Mouse (Mus musculus): ENCODE measurements around the gene Vangl2. TPM values are rescaled to one million over a fixed set of nuclear protein-coding genes. Genes with fewer than 3 reads are reported as not detected.

Gene Vangl2
- polyA plus RNA-seq, 1 experiment from 2014 or later, result 52.9 TPM

DNA sequence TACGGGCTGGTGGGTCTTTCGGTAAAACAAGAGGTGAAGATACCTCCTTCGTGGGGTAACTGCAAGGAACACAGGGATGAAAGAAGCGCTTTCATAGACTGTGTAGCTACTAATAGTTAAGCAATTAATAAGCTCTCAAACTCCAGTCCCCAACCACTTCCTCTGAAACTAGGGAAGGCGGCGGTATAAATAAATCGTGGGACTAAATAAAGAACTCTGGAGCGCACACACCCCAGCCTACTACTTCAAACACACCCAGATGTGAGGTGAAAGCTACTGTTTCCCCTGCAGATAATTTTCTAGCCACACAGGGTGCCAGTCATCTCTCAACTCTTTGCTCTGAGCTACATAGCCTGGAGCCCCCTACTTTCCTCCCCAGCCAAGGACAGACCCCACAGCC lies 12.2 kb downstream of the Vangl2 start:
- Histone ChIP-seq H3K27ac (ENCODE audit: low read depth, low read length) (peak overlapping the region; percentile 86), H3K9me3 (ENCODE audit: control insufficient read depth, low read length) (no peaks in the 10 kb centered on the region), H3K4me3 (ENCODE audit: low read depth, low read length) (peak overlapping the region; percentile 6; the same call in 1 of the 2 replicates), H3K36me3 (ENCODE audit: control insufficient read depth, insufficient read depth, low read length) (peaks cover 14% of the 10 kb centered on the region), H3K27me3 (ENCODE audit: control insufficient read depth, insufficient read depth, low read length) (no peaks in the 10 kb centered on the region), H3K4me2 (peak overlapping the region; percentile 41), H3K9ac (ENCODE audit: low read length) (peak overlapping the region; percentile 2), H3K4me1 (ENCODE audit: control insufficient read depth, insufficient read depth, low read length) (peaks cover 76% of the 10 kb centered on the region)
- ATAC-seq (ENCODE audit: low FRiP score) (no peak), DNase-seq (ENCODE audit: low spot score, missing footprints) (no peak)
- 55% methylated on average over 8 of the region's 8 CpGs for WGBS

DNA sequence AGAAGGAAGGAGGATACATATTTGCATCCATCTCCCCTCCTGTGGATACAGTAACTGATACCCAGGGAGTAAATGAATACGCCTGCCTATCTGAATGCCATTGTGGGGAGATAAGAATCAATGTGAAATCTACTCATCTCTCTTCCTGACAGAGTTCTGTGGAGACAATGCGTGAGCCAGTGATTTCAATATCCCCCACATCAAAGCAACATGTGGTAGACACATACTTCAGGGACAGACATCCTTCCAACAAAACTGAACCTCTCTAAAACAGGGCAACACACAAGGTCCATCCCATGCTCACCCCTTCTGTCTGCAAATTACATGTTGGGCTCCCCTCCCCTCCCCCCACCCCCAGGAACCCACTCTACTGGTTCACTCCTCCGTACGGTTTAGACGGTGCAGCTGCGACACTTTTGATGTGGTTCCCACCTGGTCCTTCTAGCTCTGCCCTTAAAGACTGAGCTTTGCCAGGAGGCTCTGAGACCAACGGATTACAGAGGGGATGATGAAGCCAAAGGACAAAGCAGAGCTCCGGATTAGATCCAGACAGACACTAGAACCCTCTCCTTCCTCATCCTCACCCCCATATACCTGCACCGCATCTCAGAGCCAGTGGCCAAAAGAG lies 12.8 kb downstream of the Vangl2 start:
- 32% methylated on average over 9 of the region's 9 CpGs for WGBS
- H3K36me3 ChIP-seq (ENCODE audit: control insufficient read depth, insufficient read depth, low read length), result peaks cover 20% of the 10 kb centered on the region
- ATAC-seq (ENCODE audit: low FRiP score), result no peak
- H3K4me1 ChIP-seq (ENCODE audit: control insufficient read depth, insufficient read depth, low read length), result peaks cover 75% of the 10 kb centered on the region
- H3K27ac ChIP-seq (ENCODE audit: low read depth, low read length), result peak overlapping the region; percentile 86
- peak overlapping the region; percentile 2 for H3K9ac ChIP-seq (ENCODE audit: low read length)
- H3K27me3 ChIP-seq (ENCODE audit: control insufficient read depth, insufficient read depth, low read length), result no peaks in the 10 kb centered on the region
- no peak for DNase-seq (ENCODE audit: low spot score, missing footprints)
- peak overlapping the region; percentile 41 for H3K4me2 ChIP-seq
- peak overlapping the region; percentile 1; the same call in 1 of the 2 replicates for H3K4me3 ChIP-seq (ENCODE audit: low read depth, low read length)
- no peaks in the 10 kb centered on the region for H3K9me3 ChIP-seq (ENCODE audit: control insufficient read depth, low read length)

DNA sequence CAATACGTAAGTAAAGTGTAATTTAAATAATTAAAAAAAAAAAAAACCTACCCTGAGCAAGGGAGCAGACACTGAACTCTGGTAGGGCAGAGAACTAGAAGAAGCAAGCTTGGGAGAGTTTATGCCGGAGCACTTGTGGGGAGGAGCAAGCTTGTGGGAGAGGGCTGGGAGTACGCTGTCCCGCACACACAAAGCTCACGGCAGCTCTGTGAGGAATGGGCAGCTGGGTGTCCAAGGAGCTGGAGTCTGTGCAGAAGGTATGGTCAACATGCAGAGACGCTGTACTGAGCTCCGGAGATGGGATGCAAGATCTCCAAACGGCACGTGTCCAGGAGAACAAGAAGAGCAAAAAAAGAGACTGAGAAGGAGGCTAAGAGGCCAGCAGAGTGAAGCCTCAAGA lies 13.5 kb downstream of the Vangl2 start:
- peak overlapping the region; percentile 2 for H3K9ac ChIP-seq (ENCODE audit: low read length)

DNA sequence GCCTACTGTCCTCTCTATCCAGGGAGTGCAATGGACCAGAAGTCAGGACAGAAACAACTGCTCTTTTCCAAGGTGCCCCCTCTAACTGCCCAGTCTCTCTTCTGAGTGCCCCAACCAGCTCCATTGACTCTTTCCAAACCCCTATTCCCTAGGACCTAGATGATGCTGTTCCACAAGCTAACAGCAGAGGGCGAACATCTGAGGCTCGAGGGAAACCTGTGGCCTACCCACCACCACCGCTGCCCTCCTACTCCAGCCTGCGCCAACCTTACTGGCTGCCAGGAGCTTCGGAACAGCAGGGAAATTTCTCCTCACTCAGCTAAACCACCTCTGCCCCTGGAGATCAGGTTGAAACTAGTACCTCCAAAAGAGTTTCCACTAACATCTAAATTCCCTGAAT lies 16.2 kb downstream of the Vangl2 start:
- no peaks in the 10 kb centered on the region for H3K9me3 ChIP-seq (ENCODE audit: control insufficient read depth, low read length)
- peaks cover 47% of the 10 kb centered on the region for H3K36me3 ChIP-seq (ENCODE audit: control insufficient read depth, insufficient read depth, low read length)
- H3K4me2 ChIP-seq, result no peak overlapping the region
- H3K4me1 ChIP-seq (ENCODE audit: control insufficient read depth, insufficient read depth, low read length), result peaks cover 42% of the 10 kb centered on the region
- no peaks in the 10 kb centered on the region for H3K27me3 ChIP-seq (ENCODE audit: control insufficient read depth, insufficient read depth, low read length)
- H3K4me3 ChIP-seq (ENCODE audit: low read depth, low read length), result no peak overlapping the region
- no peak for ATAC-seq (ENCODE audit: low FRiP score)
- WGBS, result 29% methylated on average over 5 of the region's 5 CpGs
- H3K9ac ChIP-seq (ENCODE audit: low read length), result no peak overlapping the region
- H3K27ac ChIP-seq (ENCODE audit: low read depth, low read length), result peak overlapping the region; percentile 41
- peak; percentile 98 for DNase-seq (ENCODE audit: low spot score, missing footprints)

More for the DNA sequence above, 13.5 kb downstream of the Vangl2 start:
- Histone ChIP-seq H3K4me1 (ENCODE audit: control insufficient read depth, insufficient read depth, low read length) (peaks cover 68% of the 10 kb centered on the region), H3K4me3 (ENCODE audit: low read depth, low read length) (peak overlapping the region; percentile 5), H3K27me3 (ENCODE audit: control insufficient read depth, insufficient read depth, low read length) (no peaks in the 10 kb centered on the region), H3K27ac (ENCODE audit: low read depth, low read length) (peak overlapping the region; percentile 86), H3K4me2 (peak overlapping the region; percentile 41), H3K36me3 (ENCODE audit: control insufficient read depth, insufficient read depth, low read length) (peaks cover 24% of the 10 kb centered on the region), H3K9me3 (ENCODE audit: control insufficient read depth, low read length) (no peaks in the 10 kb centered on the region)
- peak; percentile 83 for DNase-seq (ENCODE audit: low spot score, missing footprints)
- 40% methylated on average over 9 of the region's 9 CpGs for WGBS
- no peak for ATAC-seq (ENCODE audit: low FRiP score)

DNA sequence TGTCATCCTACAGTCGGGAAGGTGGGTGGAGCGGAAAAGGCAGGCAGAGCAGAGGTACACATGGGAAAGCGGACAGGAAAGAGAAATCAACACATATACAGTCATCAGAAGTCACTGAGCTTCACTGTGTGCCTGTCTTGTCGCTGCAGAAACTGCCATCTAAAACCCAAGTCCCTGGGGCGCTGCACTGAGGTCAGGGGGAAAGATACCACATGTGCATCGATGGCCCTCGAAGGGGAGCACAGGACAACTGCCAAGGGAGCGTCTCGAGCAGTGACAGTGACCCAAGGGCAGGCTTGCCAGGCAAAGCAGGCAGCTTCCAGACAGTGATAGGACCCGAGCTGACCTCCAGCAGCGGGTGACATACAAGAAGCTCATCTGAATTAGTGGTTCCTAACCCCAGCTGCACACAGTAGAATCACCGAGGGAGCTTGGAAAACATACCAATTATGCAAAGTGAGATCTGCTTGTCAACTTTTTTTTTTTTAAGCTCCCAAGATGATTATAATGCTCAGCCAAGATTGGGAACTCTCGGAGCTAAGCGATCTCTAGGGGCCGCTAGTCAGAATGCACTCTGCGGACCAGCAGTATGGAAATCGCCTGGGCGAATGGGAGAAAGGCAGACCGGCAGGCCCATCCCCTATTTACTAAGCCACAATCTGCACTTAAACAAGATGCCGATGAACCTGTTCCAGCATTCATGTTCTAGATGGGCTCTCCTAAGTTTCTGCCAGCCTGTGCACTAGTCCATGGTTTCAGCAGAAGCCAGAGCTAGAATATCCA lies 18.0 kb downstream of the Vangl2 start:
- no peaks in the 10 kb centered on the region for H3K27me3 ChIP-seq (ENCODE audit: control insufficient read depth, insufficient read depth, low read length)
- peaks cover 30% of the 10 kb centered on the region for H3K4me1 ChIP-seq (ENCODE audit: control insufficient read depth, insufficient read depth, low read length)
- ATAC-seq (ENCODE audit: low FRiP score) (no peak), DNase-seq (ENCODE audit: low spot score, missing footprints) (peak; percentile 83)
- H3K36me3 ChIP-seq (ENCODE audit: control insufficient read depth, insufficient read depth, low read length), result peaks cover 63% of the 10 kb centered on the region
- H3K27ac ChIP-seq (ENCODE audit: low read depth, low read length), result no peak overlapping the region
- no peak overlapping the region for H3K4me2 ChIP-seq
- no peaks in the 10 kb centered on the region for H3K9me3 ChIP-seq (ENCODE audit: control insufficient read depth, low read length)
- WGBS, result 87% methylated on average over 20 of the region's 20 CpGs
- H3K4me3 ChIP-seq (ENCODE audit: low read depth, low read length), result no peak overlapping the region
- no peak overlapping the region for H3K9ac ChIP-seq (ENCODE audit: low read length)

DNA sequence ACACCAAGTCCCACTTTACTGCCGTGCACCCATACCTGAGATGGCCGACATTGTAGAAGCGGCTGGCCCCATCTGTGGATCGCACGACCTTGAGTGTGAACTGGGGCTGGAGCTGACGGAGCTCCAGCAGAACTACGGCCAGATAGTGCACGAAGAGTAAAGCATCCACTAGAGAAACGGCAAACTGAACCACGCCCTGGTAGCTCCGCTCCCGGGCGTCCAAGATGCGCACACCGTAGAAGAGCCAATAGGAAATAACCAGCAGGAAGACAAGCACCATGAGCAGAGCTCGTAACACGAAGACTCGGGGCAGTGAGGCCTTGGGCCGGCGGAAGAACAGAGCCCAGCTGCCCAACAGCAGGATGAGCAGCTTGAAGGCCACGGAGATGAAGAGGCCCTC lies 18.8 kb downstream of the Vangl2 start:
- no peak overlapping the region for H3K4me2 ChIP-seq
- peaks cover 21% of the 10 kb centered on the region for H3K4me1 ChIP-seq (ENCODE audit: control insufficient read depth, insufficient read depth, low read length)
- H3K36me3 ChIP-seq (ENCODE audit: control insufficient read depth, insufficient read depth, low read length), result peaks cover 71% of the 10 kb centered on the region
- no peak for ATAC-seq (ENCODE audit: low FRiP score)
- DNase-seq (ENCODE audit: low spot score, missing footprints), result peak; percentile 69
- H3K27me3 ChIP-seq (ENCODE audit: control insufficient read depth, insufficient read depth, low read length), result no peaks in the 10 kb centered on the region
- H3K27ac ChIP-seq (ENCODE audit: low read depth, low read length), result no peak overlapping the region
- no peak overlapping the region for H3K4me3 ChIP-seq (ENCODE audit: low read depth, low read length)
- no peak overlapping the region for H3K9ac ChIP-seq (ENCODE audit: low read length)
- WGBS, result 95% methylated on average over 21 of the region's 21 CpGs
- H3K9me3 ChIP-seq (ENCODE audit: control insufficient read depth, low read length), result no peaks in the 10 kb centered on the region

DNA sequence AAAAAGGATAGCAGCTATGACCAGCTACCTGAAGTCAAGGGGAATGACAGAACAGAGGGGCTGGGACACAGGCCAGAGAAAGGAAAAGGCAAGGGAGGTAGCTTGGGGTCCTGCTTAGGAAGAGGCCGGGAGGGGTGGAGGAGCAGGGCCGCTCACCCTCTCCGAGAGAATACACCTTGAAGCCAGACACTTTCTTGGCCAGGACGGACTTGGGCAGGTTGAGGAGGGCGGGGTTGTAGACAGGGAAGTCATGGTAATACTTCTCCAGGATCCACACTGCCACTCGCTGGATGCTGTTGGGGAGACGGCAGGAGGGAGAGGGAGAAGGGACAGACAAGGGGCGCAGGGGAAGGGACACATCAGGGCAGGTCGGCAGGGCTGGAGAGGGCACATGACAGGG lies 19.9 kb downstream of the Vangl2 start:
- ATAC-seq (ENCODE audit: low FRiP score) (no peak), DNase-seq (ENCODE audit: low spot score, missing footprints) (no peak)
- peaks cover 79% of the 10 kb centered on the region for H3K36me3 ChIP-seq (ENCODE audit: control insufficient read depth, insufficient read depth, low read length)
- H3K9ac ChIP-seq (ENCODE audit: low read length), result no peak overlapping the region
- no peak overlapping the region for H3K4me2 ChIP-seq
- H3K27ac ChIP-seq (ENCODE audit: low read depth, low read length), result no peak overlapping the region
- no peak overlapping the region for H3K4me3 ChIP-seq (ENCODE audit: low read depth, low read length)
- no peaks in the 10 kb centered on the region for H3K27me3 ChIP-seq (ENCODE audit: control insufficient read depth, insufficient read depth, low read length)
- WGBS, result 88% methylated on average over 9 of the region's 9 CpGs
- peaks cover 11% of the 10 kb centered on the region; the same call in 1 of the 2 replicates for H3K4me1 ChIP-seq (ENCODE audit: control insufficient read depth, insufficient read depth, low read length)
- no peaks in the 10 kb centered on the region for H3K9me3 ChIP-seq (ENCODE audit: control insufficient read depth, low read length)

DNA sequence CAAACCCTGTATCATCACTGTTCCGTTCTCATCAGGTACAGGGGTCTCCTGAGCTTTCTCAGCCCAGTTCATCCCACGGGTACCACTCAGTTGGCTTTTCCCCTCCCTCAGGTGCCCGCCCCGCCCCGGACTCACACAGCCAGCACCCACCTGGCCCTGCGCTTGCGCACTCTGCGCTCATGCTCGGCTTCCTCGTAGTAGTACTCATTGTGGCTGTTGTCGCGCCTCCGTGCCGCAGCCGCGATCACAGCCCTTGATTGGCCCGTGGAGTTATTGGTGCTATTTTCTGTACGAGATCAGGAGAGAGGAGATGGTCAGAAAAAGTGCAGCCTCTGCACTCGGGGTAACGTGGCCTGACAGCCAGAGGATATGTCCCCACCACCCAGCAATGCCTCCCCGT lies 20.5 kb downstream of the Vangl2 start:
- H3K9ac ChIP-seq (ENCODE audit: low read length), result no peak overlapping the region
- H3K27ac ChIP-seq (ENCODE audit: low read depth, low read length), result no peak overlapping the region
- H3K36me3 ChIP-seq (ENCODE audit: control insufficient read depth, insufficient read depth, low read length), result peaks cover 82% of the 10 kb centered on the region
- ATAC-seq (ENCODE audit: low FRiP score), result no peak
- WGBS, result 97% methylated on average over 21 of the region's 21 CpGs
- H3K4me3 ChIP-seq (ENCODE audit: low read depth, low read length), result no peak overlapping the region
- H3K9me3 ChIP-seq (ENCODE audit: control insufficient read depth, low read length), result no peaks in the 10 kb centered on the region
- DNase-seq (ENCODE audit: low spot score, missing footprints), result no peak
- H3K4me2 ChIP-seq, result no peak overlapping the region
- peaks cover 5% of the 10 kb centered on the region; the same call in 1 of the 2 replicates for H3K4me1 ChIP-seq (ENCODE audit: control insufficient read depth, insufficient read depth, low read length)
- H3K27me3 ChIP-seq (ENCODE audit: control insufficient read depth, insufficient read depth, low read length), result no peaks in the 10 kb centered on the region

DNA sequence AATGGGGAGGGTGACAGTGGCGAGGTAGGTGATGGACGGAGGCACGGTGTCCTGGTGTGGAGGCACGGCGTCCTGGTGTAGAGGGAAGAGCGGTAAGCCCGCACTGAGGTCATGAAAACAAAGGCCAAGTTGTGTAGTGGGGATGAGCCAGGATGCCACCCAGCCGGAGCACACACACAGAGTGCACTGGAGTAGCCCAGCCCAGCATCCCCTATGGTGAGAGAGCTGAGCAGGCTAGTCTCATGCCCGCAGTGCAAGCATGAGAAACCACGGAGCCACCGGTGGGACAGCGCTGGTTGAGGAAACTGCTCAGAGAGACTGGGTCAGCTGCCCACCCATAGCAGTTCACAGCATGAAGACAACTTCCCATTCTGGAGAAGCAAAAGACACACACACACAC lies 26.6 kb downstream of the Vangl2 start:
- Histone ChIP-seq H3K36me3 (ENCODE audit: control insufficient read depth, insufficient read depth, low read length) (peaks cover 34% of the 10 kb centered on the region), H3K27me3 (ENCODE audit: control insufficient read depth, insufficient read depth, low read length) (no peaks in the 10 kb centered on the region), H3K27ac (ENCODE audit: low read depth, low read length) (peak overlapping the region; percentile 40; the same call in 1 of the 2 replicates), H3K9me3 (ENCODE audit: control insufficient read depth, low read length) (no peaks in the 10 kb centered on the region), H3K4me3 (ENCODE audit: low read depth, low read length) (no peak overlapping the region), H3K9ac (ENCODE audit: low read length) (peak overlapping the region; percentile 30; the same call in 1 of the 2 replicates), H3K4me1 (ENCODE audit: control insufficient read depth, insufficient read depth, low read length) (no peaks in the 10 kb centered on the region), H3K4me2 (no peak overlapping the region)
- ATAC-seq (ENCODE audit: low FRiP score), result peak; percentile 25; the same call in 1 of the 2 replicates
- WGBS, result 47% methylated on average over 12 of the region's 12 CpGs
- DNase-seq (ENCODE audit: low spot score, missing footprints), result no peak

Data from midbrain, embryonic 11.5 days (tissue).